Mouse (Mus musculus): ENCODE measurements around the gene Sh2d3c.
A peak's percentile ranks its signal among the peaks of the same experiment; 100 is the strongest.

DNA sequence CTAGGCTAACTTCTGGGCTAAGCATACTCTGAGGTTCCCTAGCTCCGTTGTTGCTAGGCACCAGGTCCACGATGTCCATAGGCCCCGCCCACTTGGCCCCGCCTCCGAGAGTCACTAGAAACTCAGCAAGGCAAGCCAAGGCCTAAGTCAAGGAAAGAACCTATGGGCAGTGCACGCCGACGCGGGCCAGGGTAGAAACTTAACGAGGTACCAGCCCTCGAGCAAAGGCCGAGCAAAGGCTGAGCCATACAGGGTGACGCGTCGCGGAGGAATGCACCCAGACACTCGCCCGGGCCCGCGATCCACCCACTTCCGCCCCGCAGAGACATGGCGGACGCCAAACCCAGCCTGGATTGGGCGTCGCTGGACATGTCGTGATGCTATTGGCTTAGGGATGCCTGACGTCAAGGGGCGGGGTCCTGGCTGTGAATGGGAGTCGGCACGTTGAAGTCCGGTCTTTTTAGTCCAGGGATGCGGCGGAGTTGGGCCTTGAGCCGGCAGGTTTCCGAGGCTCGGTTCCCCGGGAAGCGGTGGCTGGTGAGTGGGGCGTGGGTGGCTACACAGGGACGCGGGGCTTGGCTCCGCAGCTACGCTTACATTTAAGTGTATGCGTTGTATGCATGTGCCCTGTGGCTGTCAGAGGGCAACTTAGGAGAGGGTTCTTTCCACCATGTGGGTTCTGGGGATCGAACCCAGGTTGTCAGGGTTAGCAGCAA lies 54.7 kb downstream of the Sh2d3c start, which contains the start of the genes Ttc16 and Ptrh1:
- peak; percentile 52; the same call in 1 of the 2 replicates for TF ChIP-seq POLR2A (IDR thresholded peaks at IDR 0.05; ENCODE audit: insufficient read depth, low read depth, low read length)
- no peak for TF ChIP-seq CTCF (IDR thresholded peaks at IDR 0.05)
- TF ChIP-seq EP300 (IDR thresholded peaks at IDR 0.05; ENCODE audit: insufficient read depth, low read depth, low read length) = peak; percentile 77
